Mouse (Mus musculus) kidney, postnatal 4 days (tissue): ENCODE measurements around the gene Npdc1.
"Not testable (repeated sequence)": the region's sequence is repeated elsewhere in the genome, so short reads cannot be mapped to it uniquely, and the experiment has no call there.

Experiments used
- DNase-seq, 2 experiments: peaks; one replicate each; pipeline ENCODE4 v3.0.0; 2021; ENCODE audit warnings: mixed read lengths in 2 of 2

Npdc1 gene

GRCm38 (mm10) chr2:25395721-25396596 is 3.2 kb upstream of the Npdc1 start, which contains the start of gene Entpd2:
Gene Entpd2, plus strand, starts transcription at chr2:25395874.
- DNase-seq: peak; percentile 66 to 79

GRCm38 (mm10) chr2:25396597-25396983 is 2.6 kb upstream of the Npdc1 start:
- DNase-seq: no peak

- no peak for DNase-seq
Measured at GRCm38 (mm10) chr2:25397010-25397409, 2.1 kb upstream of the Npdc1 start.

- DNase-seq: no peak
Measured at GRCm38 (mm10) chr2:25398065-25398464, 1.1 kb upstream of the Npdc1 start.

- no peak for DNase-seq
Measured at GRCm38 (mm10) chr2:25400291-25400690, 1.1 kb downstream of the Npdc1 start.

- peak; percentile 65 to 76 for DNase-seq
Measured at GRCm38 (mm10) chr2:25400764-25401163, 1.6 kb downstream of the Npdc1 start.

GRCm38 (mm10) chr2:25402377-25402971 is 3.3 kb downstream of the Npdc1 start:
- DNase-seq: peak; percentile 95 to 96

- peak; percentile 76 to 85 for DNase-seq
Measured at GRCm38 (mm10) chr2:25402972-25403601, 3.9 kb downstream of the Npdc1 start.

GRCm38 (mm10) chr2:25403994-25404393 is 4.8 kb downstream of the Npdc1 start:
- DNase-seq: no peak

- no peak for DNase-seq
Measured at GRCm38 (mm10) chr2:25408908-25409307, 9.8 kb downstream of the Npdc1 start.

- DNase-seq: not testable (repeated sequence)
Measured at GRCm38 (mm10) chr2:25413436-25413835, 14.3 kb downstream of the Npdc1 start.

GRCm38 (mm10) chr2:25417426-25417825 is 18.3 kb downstream of the Npdc1 start:
- DNase-seq: no peak

GRCm38 (mm10) chr2:25421896-25422295 is 22.7 kb downstream of the Npdc1 start:
- peak; percentile 61 to 73 for DNase-seq

GRCm38 (mm10) chr2:25422587-25423410 is 23.6 kb downstream of the Npdc1 start, which contains the start of gene Fut7:
Gene Fut7, plus strand, starts transcription at chr2:25423267.
- no peak for DNase-seq

- no peak for DNase-seq
Measured at GRCm38 (mm10) chr2:25423626-25424025, 24.5 kb downstream of the Npdc1 start.

GRCm38 (mm10) chr2:25425481-25425880 is 26.3 kb downstream of the Npdc1 start:
- DNase-seq: no peak

- DNase-seq: peak; percentile 80 to 84
Measured at GRCm38 (mm10) chr2:25426721-25427191, 27.6 kb downstream of the Npdc1 start.

GRCm38 (mm10) chr2:25427256-25427655 is 28.1 kb downstream of the Npdc1 start:
- DNase-seq: no peak

- DNase-seq: peak; percentile 94 to 97
Measured at GRCm38 (mm10) chr2:25428442-25429236, 29.5 kb downstream of the Npdc1 start, which contains the start of gene Abca2. Gene Abca2, plus strand, starts transcription at chr2:25428703.

- DNase-seq: peak; percentile 41 to 53
Measured at GRCm38 (mm10) chr2:25429435-25430180, 30.5 kb downstream of the Npdc1 start.
